Mouse (Mus musculus) left cerebral cortex, adult 11 months (tissue): Measurements from ENCODE around the gene Dusp12.

Experiments used
- DNase-seq: peaks from one replicate; pipeline ENCODE4 v3.0.0; 2022; ENCODE audit warnings: low spot score

The Dusp12 gene

GRCm38 (mm10) chr1:170898413-170899075, 13.2 kb upstream of the Dusp12 start:
- no peak for DNase-seq

- DNase-seq: no peak
Observed at GRCm38 (mm10) chr1:170896651-170897281, 11.4 kb upstream of the Dusp12 start.

- no peak for DNase-seq
Observed at GRCm38 (mm10) chr1:170894603-170895602, 9.6 kb upstream of the Dusp12 start.

- no peak for DNase-seq
Observed at GRCm38 (mm10) chr1:170892279-170892678, 6.9 kb upstream of the Dusp12 start.

- no peak for DNase-seq
Observed at GRCm38 (mm10) chr1:170891646-170892045, 6.3 kb upstream of the Dusp12 start.

- DNase-seq: no peak
Observed at GRCm38 (mm10) chr1:170889310-170889709, 4.0 kb upstream of the Dusp12 start.

- no peak for DNase-seq
Observed at GRCm38 (mm10) chr1:170886044-170886458, 711 bp upstream of the Dusp12 start.

- DNase-seq: no peak
Observed at GRCm38 (mm10) chr1:170884390-170884789, 950 bp downstream of the Dusp12 start.

- DNase-seq: no peak
Observed at GRCm38 (mm10) chr1:170882915-170883485, 2.3 kb downstream of the Dusp12 start.

- DNase-seq: no peak
Observed at GRCm38 (mm10) chr1:170876906-170877305, 8.4 kb downstream of the Dusp12 start.

- DNase-seq: no peak
Observed at GRCm38 (mm10) chr1:170875676-170876075, 9.7 kb downstream of the Dusp12 start.

- no peak for DNase-seq
Observed at GRCm38 (mm10) chr1:170871961-170872360, 13.4 kb downstream of the Dusp12 start.

GRCm38 (mm10) chr1:170871402-170871801, 13.9 kb downstream of the Dusp12 start:
- no peak for DNase-seq

GRCm38 (mm10) chr1:170868905-170869283, 16.4 kb downstream of the Dusp12 start:
- no peak for DNase-seq

- DNase-seq: peak; percentile 65
Observed at GRCm38 (mm10) chr1:170868107-170868904, 17.0 kb downstream of the Dusp12 start.

GRCm38 (mm10) chr1:170867691-170868105, 17.6 kb downstream of the Dusp12 start, which contains the start of gene Atf6:
Gene Atf6, minus strand, starts transcription at chr1:170867771.
- DNase-seq: peak; percentile 88

GRCm38 (mm10) chr1:170866992-170867690, 18.2 kb downstream of the Dusp12 start:
- DNase-seq: no peak

GRCm38 (mm10) chr1:170865406-170865805, 19.9 kb downstream of the Dusp12 start:
- DNase-seq: no peak

- DNase-seq: no peak
Observed at GRCm38 (mm10) chr1:170864754-170865153, 20.6 kb downstream of the Dusp12 start.

GRCm38 (mm10) chr1:170864234-170864633, 21.1 kb downstream of the Dusp12 start:
- no peak for DNase-seq

GRCm38 (mm10) chr1:170863033-170863432, 22.3 kb downstream of the Dusp12 start:
- no peak for DNase-seq
